Mouse (Mus musculus) hindbrain, postnatal 0 days (tissue): ENCODE results near the gene Rinl. TPM values are rescaled to one million over a fixed set of nuclear protein-coding genes. Genes with fewer than 3 reads are reported as not detected.

Experiments
- ATAC-seq: fragments of 200-750 bp; cut with Nextera tagmentation; 2 replicates; pipeline ENCODE4 v1.8.0; 2017; ENCODE audit warnings: mild to moderate bottlenecking, moderate TSS enrichment, moderate library complexity
- DNase-seq: peaks from one replicate; pipeline ENCODE4 v3.0.0-alpha.2; 2015; ENCODE audit warnings: low spot score
- H3K27ac ChIP-seq: fragments of 300-500 bp; sonication (generic); 2 replicates; pipeline ENCODE4 v1.5.1; 2014; ENCODE audit warnings: mild to moderate bottlenecking
- H3K27me3 ChIP-seq: fragments of 300-500 bp; sonication (generic); 2 replicates; pipeline ENCODE4 v1.6.1; 2014; ENCODE audit warnings: low read length, mixed read lengths; ENCODE audit not compliant: insufficient read depth
- H3K36me3 ChIP-seq: fragments of 300-500 bp; sonication (generic); 2 replicates; pipeline ENCODE4 v1.6.1; 2014; ENCODE audit warnings: low read length, mixed read lengths; ENCODE audit not compliant: insufficient read depth
- H3K4me1 ChIP-seq: fragments of 300-500 bp; sonication (generic); 2 replicates; pipeline ENCODE4 v1.6.1; 2014; ENCODE audit warnings: antibody characterized with exemption, low read length, mixed read lengths; ENCODE audit not compliant: insufficient read depth
- H3K4me2 ChIP-seq: fragments of 300-500 bp; sonication (generic); 2 replicates; pipeline ENCODE4 v1.6.1; 2014; ENCODE audit warnings: low read depth, mild to moderate bottlenecking, low read length, moderate library complexity, mixed read lengths
- H3K4me3 ChIP-seq: fragments of 300-500 bp; sonication (generic); 2 replicates; pipeline ENCODE4 v1.5.1; 2014; ENCODE audit warnings: low read length
- H3K9ac ChIP-seq: fragments of 300-500 bp; sonication (generic); replicated peaks from 2 replicates; pipeline ENCODE4 v1.6.1; 2014; ENCODE audit warnings: mild to moderate bottlenecking, low read length, moderate library complexity, mixed read lengths
- H3K9me3 ChIP-seq: fragments of 300-500 bp; sonication (generic); 2 replicates; pipeline ENCODE4 v1.6.1; 2016; ENCODE audit warnings: low read length, mixed read lengths
- CTCF ChIP-seq: IDR thresholded peaks from 2 replicates; pipeline ENCODE4 v1.5.1; 2016; ENCODE audit warnings: antibody characterized with exemption, control low read depth, low read depth
- WGBS: fragments of 180-500 bp; shearing (Covaris S2); extraction: QIAGEN DNeasy Blood & Tissue Kit; methylation state at CpG from one replicate; pipeline ENCODE4 v1.1.7; 2014; 5-methylcytosine and 5-hydroxymethylcytosine counted together
- polyA plus RNA-seq: library from polyadenylated mRNA; unstranded; fragments of >200 nt; fragmentation: Nextera tagmentation; extraction: Ambion mirVana; gene quantifications from 2 replicates; pipeline ENCODE4 v1.2.1, GENCODE M21; 2015
- total RNA-seq: library from RNA; depleted of rRNA; stranded (reverse); fragments of >200 nt; gene quantifications from 2 replicates; pipeline ENCODE4 v1.2.3, GENCODE M21; 2014

Rinl gene
- total and polyA plus RNA-seq, 2 experiments from 2014 or later, result 1.2 to 1.4 TPM

DNA sequence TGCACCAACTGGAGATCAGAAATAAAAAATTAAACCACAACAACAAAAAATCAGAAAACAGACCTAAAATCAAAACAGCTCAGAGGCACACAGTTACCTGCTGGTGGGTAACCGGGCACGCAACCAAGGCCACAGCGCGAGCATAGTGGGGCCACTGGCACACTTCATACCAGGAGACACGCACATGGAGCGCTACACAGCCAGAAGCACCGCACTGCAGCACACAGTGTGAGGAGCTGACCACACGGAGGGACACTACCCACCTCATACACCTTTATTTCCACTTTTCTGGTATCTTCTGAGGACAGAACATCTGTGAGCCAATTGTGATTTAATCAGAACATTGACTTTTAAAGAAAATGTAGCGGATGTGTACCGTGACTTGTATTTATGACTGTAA lies 28.2 kb downstream of the Rinl start:
- DNase-seq (no peak), ATAC-seq (no peak)
- H3K9me3 ChIP-seq, result no peaks in the 10 kb centered on the region
- H3K27me3 ChIP-seq, result no peaks in the 10 kb centered on the region
- H3K9ac ChIP-seq, result no peak overlapping the region
- peaks cover 74% of the 10 kb centered on the region for H3K36me3 ChIP-seq
- peaks cover 14% of the 10 kb centered on the region for H3K4me1 ChIP-seq
- H3K27ac ChIP-seq, result no peak overlapping the region
- H3K4me3 ChIP-seq, result no peak overlapping the region
- no peak for TF ChIP-seq CTCF
- no peak overlapping the region for H3K4me2 ChIP-seq
- 86% methylated on average over 10 of the region's 10 CpGs for WGBS

DNA sequence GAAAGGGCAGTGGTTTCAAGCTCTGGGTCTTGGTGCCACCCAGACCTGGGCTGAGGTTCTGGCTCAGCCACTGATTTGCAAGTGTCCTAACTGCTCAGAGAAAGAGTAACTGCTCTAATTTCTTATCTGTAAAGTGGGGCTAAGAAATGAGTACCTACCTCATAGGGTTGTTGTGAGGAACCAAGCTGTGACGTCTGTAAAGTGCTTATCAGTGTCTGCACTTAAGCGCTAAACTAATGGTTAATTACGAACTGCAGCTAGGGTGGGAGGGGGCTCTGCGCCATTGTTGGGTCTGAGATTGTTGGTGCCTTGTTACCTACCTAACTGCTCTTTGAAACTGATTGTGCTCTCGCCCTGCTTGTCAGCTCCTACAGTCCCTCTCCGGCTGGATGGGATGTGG lies 28.8 kb downstream of the Rinl start:
- peaks cover 8% of the 10 kb centered on the region for H3K4me1 ChIP-seq
- no peak overlapping the region for H3K9ac ChIP-seq
- no peak for TF ChIP-seq CTCF
- no peak overlapping the region for H3K4me2 ChIP-seq
- H3K4me3 ChIP-seq, result no peak overlapping the region
- peaks cover 74% of the 10 kb centered on the region for H3K36me3 ChIP-seq
- 62% methylated on average over 6 of the region's 6 CpGs for WGBS
- H3K27ac ChIP-seq, result no peak overlapping the region
- ATAC-seq (no peak), DNase-seq (no peak)
- no peaks in the 10 kb centered on the region for H3K27me3 ChIP-seq
- H3K9me3 ChIP-seq, result no peaks in the 10 kb centered on the region

- H3K9ac ChIP-seq, result no peak overlapping the region
Observed at GRCm38 (mm10) chr7:28817957-28818356, 29.2 kb downstream of the Rinl start.

GRCm38 (mm10) chr7:28818436-28818835 lies 29.7 kb downstream of the Rinl start:
- Histone ChIP-seq H3K4me1 (0 out of 2 replicates have a peak, but pooled peaks cover 5% of the 10 kb centered on the region), H3K4me3 (no peak overlapping the region), H3K27ac (no peak overlapping the region), H3K36me3 (peaks cover 70% of the 10 kb centered on the region), H3K4me2 (no peak overlapping the region), H3K9me3 (no peaks in the 10 kb centered on the region), H3K9ac (no peak overlapping the region), H3K27me3 (no peaks in the 10 kb centered on the region)
- no peak for ATAC-seq
- WGBS, result 76% methylated on average over 18 of the region's 18 CpGs
- TF ChIP-seq CTCF, result no peak
- no peak for DNase-seq

More at GRCm38 (mm10) chr7:28817957-28818356, 29.2 kb downstream of the Rinl start:
- H3K9me3 ChIP-seq, result no peaks in the 10 kb centered on the region
- 70% methylated on average over 4 of the region's 4 CpGs for WGBS
- DNase-seq (no peak), ATAC-seq (no peak)
- no peak overlapping the region for H3K27ac ChIP-seq
- H3K4me3 ChIP-seq, result no peak overlapping the region
- no peak for TF ChIP-seq CTCF
- no peaks in the 10 kb centered on the region for H3K27me3 ChIP-seq
- H3K4me1 ChIP-seq, result peaks cover 5% of the 10 kb centered on the region; the same call in 1 of the 2 replicates
- peaks cover 74% of the 10 kb centered on the region for H3K36me3 ChIP-seq
- no peak overlapping the region for H3K4me2 ChIP-seq

GRCm38 (mm10) chr7:28818861-28819452 lies 30.2 kb downstream of the Rinl start:
- Histone ChIP-seq H3K4me1 (0 out of 2 replicates have a peak, but pooled peaks cover 5% of the 10 kb centered on the region), H3K9me3 (no peaks in the 10 kb centered on the region), H3K36me3 (peaks cover 65% of the 10 kb centered on the region), H3K4me2 (no peak overlapping the region), H3K27ac (no peak overlapping the region), H3K27me3 (no peaks in the 10 kb centered on the region), H3K9ac (no peak overlapping the region), H3K4me3 (no peak overlapping the region)
- TF ChIP-seq CTCF, result no peak
- DNase-seq (no peak), ATAC-seq (no peak)
- 79% methylated on average over 4 of the region's 4 CpGs for whole genome bisulfite sequencing

- ATAC-seq (no peak), DNase-seq (no peak)
- Histone ChIP-seq H3K27me3 (no peaks in the 10 kb centered on the region), H3K9ac (no peak overlapping the region), H3K4me2 (no peak overlapping the region), H3K4me3 (no peak overlapping the region), H3K36me3 (peaks cover 59% of the 10 kb centered on the region), H3K27ac (0 out of 2 replicates have a peak overlapping the region, but pooled peaks have one; percentile 26), H3K4me1 (0 out of 2 replicates have a peak, but pooled peaks cover 5% of the 10 kb centered on the region), H3K9me3 (no peaks in the 10 kb centered on the region)
- 66% methylated on average over 4 of the region's 4 CpGs for WGBS
- TF ChIP-seq CTCF, result no peak
Observed at GRCm38 (mm10) chr7:28819571-28819970, 30.8 kb downstream of the Rinl start.
